ENCODE assay signal across 14 mouse cellular contexts in the genomic region with DNA sequence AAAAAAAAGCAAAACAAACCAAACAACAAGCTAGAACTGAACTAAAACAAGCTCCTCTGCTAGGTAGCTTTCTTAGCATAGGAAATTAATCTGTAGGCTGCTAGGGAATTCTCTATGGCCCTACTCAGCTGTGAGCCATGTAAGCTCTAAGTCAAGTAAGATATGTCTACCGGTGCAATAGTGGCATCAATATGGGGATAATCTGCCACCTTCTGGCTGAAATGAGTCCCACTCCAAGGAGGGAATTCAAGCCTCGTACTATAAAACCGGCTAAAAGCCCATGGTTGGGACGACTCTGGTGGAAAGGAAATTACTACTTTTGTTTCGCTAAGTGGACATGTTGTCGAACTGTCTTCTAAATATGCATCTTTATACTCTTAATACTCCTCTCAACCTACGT. TPM values are rescaled to one million over a fixed set of nuclear protein-coding genes. Genes with fewer than 3 reads are reported as not detected.
A peak's percentile ranks its signal among the peaks of the same experiment; 100 is the strongest.
DNase-seq lines count a peak whose midpoint lies in the region; ATAC-seq and TF ChIP-seq lines count a peak whose summit lies in the region.
"Had no signal": no experiment of that assay in that cellular context is flagged by ENCODE, and none has a peak within 500 bp of the region (broad histone marks: within the 10 kb centered on the region; RNA-seq: fewer than 3 reads in every experiment).

No protein-coding gene starts in this region.

- TF ChIP-seq CTCF in kidney, adult 2 months (conservative IDR thresholded peaks at IDR 0.05; ENCODE audit: insufficient read depth, insufficient read length, low read depth, low read length) = 0 out of 2 replicates have a peak, but pooled peaks have one; percentile 7
- TF ChIP-seq CTCF in stomach, postnatal 0 days (IDR thresholded peaks at IDR 0.05; ENCODE audit: low read depth) = peak; percentile 60

- no peak for TF ChIP-seq EP300 in stomach, postnatal 0 days (optimal IDR thresholded peaks at IDR 0.05)

- H3K36me3 ChIP-seq in kidney, adult 2 months (ENCODE audit: control insufficient read depth, insufficient read depth, low read length) = peaks cover 12% of the 10 kb centered on the region
- peaks cover 91% of the 10 kb centered on the region for H3K36me3 ChIP-seq in midbrain, embryonic 14.5 days (ENCODE audit: control insufficient read depth, insufficient read depth, low read length)
- peaks cover 100% of the 10 kb centered on the region for H3K36me3 ChIP-seq in midbrain, embryonic 10.5 days
- peaks cover 19% of the 10 kb centered on the region for H3K36me3 ChIP-seq in stomach, postnatal 0 days (ENCODE audit: control insufficient read depth, insufficient read depth, low read length)

- H3K9me3 ChIP-seq in midbrain, embryonic 14.5 days (ENCODE audit: control insufficient read depth, low read length) = no peaks in the 10 kb centered on the region
- no peaks in the 10 kb centered on the region for H3K9me3 ChIP-seq in midbrain, embryonic 10.5 days (replicated peaks)
- H3K9me3 ChIP-seq in stomach, postnatal 0 days (ENCODE audit: control insufficient read depth, low read length) = no peaks in the 10 kb centered on the region
- H3K9me3 ChIP-seq: heart, embryonic 15.5 days; lung, embryonic 15.5 days had no signal

- H3K4me2 ChIP-seq in midbrain, embryonic 14.5 days (ENCODE audit: low read length) = no peak overlapping the region
- no peak overlapping the region for H3K4me2 ChIP-seq in stomach, postnatal 0 days (replicated peaks; ENCODE audit: low read depth)
- H3K4me2 ChIP-seq: heart, embryonic 15.5 days; lung, embryonic 15.5 days had no signal

- H3K4me3 ChIP-seq in kidney, adult 2 months (ENCODE audit: insufficient read depth, low read depth, low read length) = no peak overlapping the region
- no peak overlapping the region for H3K4me3 ChIP-seq in midbrain, embryonic 14.5 days (replicated peaks; ENCODE audit: low read depth, low read length)
- no peak overlapping the region for H3K4me3 ChIP-seq in midbrain, embryonic 10.5 days
- no peak overlapping the region for H3K4me3 ChIP-seq in stomach, postnatal 0 days (ENCODE audit: low read depth, low read length)
- H3K4me3 ChIP-seq: heart, embryonic 15.5 days; lung, embryonic 15.5 days had no signal

- no peak for ATAC-seq in midbrain, embryonic 14.5 days (ENCODE audit: low FRiP score, low TSS enrichment)
- ATAC-seq in stomach, postnatal 0 days (ENCODE audit: low FRiP score, low TSS enrichment) = peak; percentile 64; the same call in 1 of the 2 replicates
- ATAC-seq in inflammation-experienced regulatory T-cells, adult 6 months = no peak

- no peak overlapping the region for H3K9ac ChIP-seq in midbrain, embryonic 14.5 days (replicated peaks; ENCODE audit: low read length)
- no peak overlapping the region for H3K9ac ChIP-seq in stomach, postnatal 0 days (ENCODE audit: low read length)
- H3K9ac ChIP-seq: heart, embryonic 15.5 days; lung, embryonic 15.5 days had no signal

- peak overlapping the region; percentile 38 for H3K27ac ChIP-seq in kidney, adult 2 months (ENCODE audit: insufficient read depth, low read depth, low read length)
- H3K27ac ChIP-seq in midbrain, embryonic 14.5 days (replicated peaks; ENCODE audit: low read depth, low read length) = no peak overlapping the region
- H3K27ac ChIP-seq in midbrain, embryonic 10.5 days (replicated peaks) = no peak overlapping the region
- no peak overlapping the region for H3K27ac ChIP-seq in stomach, postnatal 0 days (replicated peaks)
- H3K27ac ChIP-seq: heart, embryonic 15.5 days; lung, embryonic 15.5 days had no signal

- no peak for TF ChIP-seq POLR2A in kidney, adult 2 months (IDR thresholded peaks at IDR 0.05; ENCODE audit: low read depth, low read length)

- peak; percentile 25 to 27 for DNase-seq in cerebellum, postnatal 14 days
- no peak for DNase-seq in cerebellum, adult 11 months
- DNase-seq in kidney, adult 2 months = peak; percentile 29
- no peak for DNase-seq in kidney, postnatal 4 days
- DNase-seq in midbrain, embryonic 14.5 days = peak; percentile 66
- no peak for DNase-seq in midbrain, embryonic 10.5 days (ENCODE audit: low spot score)
- peak; percentile 23 for DNase-seq in stomach, postnatal 0 days (ENCODE audit: low spot score)
- DNase-seq: B cell, adult 2 months; kidney, adult 11 months; left cerebral cortex, postnatal 4 days; thymus, postnatal 4 days had no signal

- WGBS in kidney, adult 2 months = 48% methylated on average over 7 of the region's 7 CpGs
- 80% methylated on average over 7 of the region's 7 CpGs for WGBS in midbrain, embryonic 14.5 days
- 88% methylated on average over 7 of the region's 7 CpGs for WGBS in midbrain, embryonic 10.5 days
- 68% methylated on average over 7 of the region's 7 CpGs for WGBS in stomach, postnatal 0 days

- H3K4me1 ChIP-seq in kidney, adult 2 months (ENCODE audit: control insufficient read depth, insufficient read depth, low read length) = no peaks in the 10 kb centered on the region; the same call in 1 of the 2 replicates
- no peaks in the 10 kb centered on the region for H3K4me1 ChIP-seq in midbrain, embryonic 14.5 days (ENCODE audit: control insufficient read depth, insufficient read depth, low read length)
- H3K4me1 ChIP-seq in midbrain, embryonic 10.5 days = no peaks in the 10 kb centered on the region
- no peaks in the 10 kb centered on the region for H3K4me1 ChIP-seq in stomach, postnatal 0 days (replicated peaks; ENCODE audit: control insufficient read depth, insufficient read depth)
- H3K4me1 ChIP-seq: heart, embryonic 15.5 days; lung, embryonic 15.5 days had no signal

- H3K27me3 ChIP-seq in kidney, adult 2 months (replicated peaks; ENCODE audit: control insufficient read depth, insufficient read depth, low read length) = no peaks in the 10 kb centered on the region
- no peaks in the 10 kb centered on the region for H3K27me3 ChIP-seq in midbrain, embryonic 14.5 days (ENCODE audit: control insufficient read depth, insufficient read depth, low read length)
- no peaks in the 10 kb centered on the region for H3K27me3 ChIP-seq in midbrain, embryonic 10.5 days (ENCODE audit: low read depth, poor library complexity, severe bottlenecking)
- H3K27me3 ChIP-seq in stomach, postnatal 0 days (ENCODE audit: control insufficient read depth, insufficient read depth, low read length) = no peaks in the 10 kb centered on the region
- H3K27me3 ChIP-seq: heart, embryonic 15.5 days; lung, embryonic 15.5 days had no signal

RNA-seq across cellular contexts. Expression of a gene that starts 22.9 kb away (rescaled TPM):
- 11.4 and 11.5 TPM in 2 replicates for polyA plus RNA-seq in kidney, adult 2 months (2012; rRNA removed)
- 28.3 and 32.8 TPM in 2 replicates for polyA plus RNA-seq in midbrain, embryonic 14.5 days (2014; fragmentation: Nextera tagmentation; extraction: Ambion mirVana)
- 25.0 and 28.7 TPM in 2 replicates for polyA plus RNA-seq in midbrain, embryonic 10.5 days (2016; fragmentation: Nextera tagmentation; extraction: Ambion mirVana)
- polyA plus RNA-seq in stomach, postnatal 0 days (2015; fragmentation: Nextera tagmentation; extraction: Ambion mirVana) = 19.9 and 23.7 TPM in 2 replicates
- 10 to 100 TPM in 1 of 3 experiments, 1 to 10 TPM in 2; 6.3 to 10.5 (median 9.7) TPM for polyA plus RNA-seq in inflammation-experienced regulatory T-cells, adult 6 months (2017; shearing (Covaris generic))

Comparison
In these comparisons a context has a peak if more than half of its experiments do, and no peak if none do; other contexts are left out.
1. DNase-seq: peak in cerebellum, postnatal 14 days (2 of 2), kidney, adult 2 months (single experiment), midbrain, embryonic 14.5 days (single experiment) and stomach, postnatal 0 days (single experiment); none in cerebellum, adult 11 months (single experiment), kidney, postnatal 4 days (0 of 2) and midbrain, embryonic 10.5 days (single experiment).